ENCODE assay signal across 25 mouse cellular contexts in genomic region chr7:75167481-75167880, GRCm38 (mm10).
DNase-seq lines count a peak whose midpoint lies in the region; ATAC-seq and TF ChIP-seq lines count a peak whose summit lies in the region.
"Had no signal": no experiment of that assay in that cellular context is flagged by ENCODE, and none has a peak within 500 bp of the region (broad histone marks: within the 10 kb centered on the region; RNA-seq: fewer than 3 reads in every experiment).

No protein-coding gene starts in this region.

- DNase-seq in adrenal gland, postnatal 14 days, result peak; percentile 12
- no peak for DNase-seq in adrenal gland, adult 8-10 months
- DNase-seq in lung, embryonic 14.5 days, result peak; percentile 5
- DNase-seq in lung, postnatal 10 days, result no peak
- DNase-seq in cerebellum, adult 8-10 months, result peak; percentile 35
- DNase-seq in cerebellum, postnatal 36 days, result peak; percentile 56 to 57
- no peak for DNase-seq in right cerebral cortex, postnatal 25 days
- DNase-seq: gastrocnemius, postnatal 25 days; heart, adult 18-20 months; heart, postnatal 36 days; kidney, adult 2 months; layer of hippocampus, adult 9-11 months; lung, postnatal 4 days; thymus, adult 2 months had no signal

- H3K27ac ChIP-seq in lung, embryonic 14.5 days (ENCODE audit: low read depth), result no peak overlapping the region
- H3K27ac ChIP-seq: embryonic facial prominence, embryonic 12.5 days; heart, embryonic 15.5 days; hindbrain, embryonic 14.5 days; kidney, postnatal 0 days; limb, embryonic 15.5 days; liver, embryonic 14.5 days; lung, embryonic 15.5 days; midbrain, embryonic 15.5 days; neural tube, embryonic 13.5 days had no signal

- no peaks in the 10 kb centered on the region for H3K27me3 ChIP-seq in lung, embryonic 14.5 days (ENCODE audit: insufficient read depth, low read length)
- H3K27me3 ChIP-seq: embryonic facial prominence, embryonic 12.5 days; heart, embryonic 15.5 days; limb, embryonic 15.5 days; lung, embryonic 15.5 days; midbrain, embryonic 15.5 days; neural tube, embryonic 13.5 days had no signal

- H3K9me3 ChIP-seq in lung, embryonic 14.5 days (ENCODE audit: low read depth, low read length), result no peaks in the 10 kb centered on the region
- H3K9me3 ChIP-seq: embryonic facial prominence, embryonic 12.5 days; heart, embryonic 15.5 days; limb, embryonic 15.5 days; lung, embryonic 15.5 days; midbrain, embryonic 15.5 days; neural tube, embryonic 13.5 days had no signal

- no peak overlapping the region for H3K9ac ChIP-seq in lung, embryonic 14.5 days
- H3K9ac ChIP-seq: embryonic facial prominence, embryonic 12.5 days; heart, embryonic 15.5 days; hindbrain, embryonic 14.5 days; limb, embryonic 15.5 days; liver, embryonic 14.5 days; lung, embryonic 15.5 days; midbrain, embryonic 15.5 days; neural tube, embryonic 13.5 days had no signal

- no peak overlapping the region for H3K4me2 ChIP-seq in lung, embryonic 14.5 days
- H3K4me2 ChIP-seq: embryonic facial prominence, embryonic 12.5 days; heart, embryonic 15.5 days; hindbrain, embryonic 14.5 days; limb, embryonic 15.5 days; lung, embryonic 15.5 days; midbrain, embryonic 15.5 days; neural tube, embryonic 13.5 days had no signal

- no peak overlapping the region for H3K4me3 ChIP-seq in lung, embryonic 14.5 days (ENCODE audit: low read depth, low read length)
- H3K4me3 ChIP-seq: embryonic facial prominence, embryonic 12.5 days; heart, embryonic 15.5 days; limb, embryonic 15.5 days; lung, embryonic 15.5 days; midbrain, embryonic 15.5 days; myocyte; neural tube, embryonic 13.5 days had no signal

- WGBS in lung, embryonic 14.5 days, result 65% methylated on average over 3 of the region's 3 CpGs

- ATAC-seq in lung, embryonic 14.5 days (ENCODE audit: insufficient read depth), result no peak
- ATAC-seq: CD4-positive, CD25-positive, alpha-beta regulatory T cell, adult 4 months; midbrain, embryonic 15.5 days had no signal

- TF ChIP-seq CTCF in lung, embryonic 14.5 days (IDR thresholded peaks at IDR 0.05; ENCODE audit: low read depth), result no peak

- no peaks in the 10 kb centered on the region for H3K36me3 ChIP-seq in lung, embryonic 14.5 days (ENCODE audit: insufficient read depth)
- H3K36me3 ChIP-seq: embryonic facial prominence, embryonic 12.5 days; heart, embryonic 15.5 days; limb, embryonic 15.5 days; lung, embryonic 15.5 days; midbrain, embryonic 15.5 days; neural tube, embryonic 13.5 days had no signal

- H3K4me1 ChIP-seq in lung, embryonic 14.5 days (ENCODE audit: insufficient read depth), result no peaks in the 10 kb centered on the region
- H3K4me1 ChIP-seq: embryonic facial prominence, embryonic 12.5 days; heart, embryonic 15.5 days; limb, embryonic 15.5 days; lung, embryonic 15.5 days; midbrain, embryonic 15.5 days; neural tube, embryonic 13.5 days had no signal

Comparison
In these comparisons a context has a peak if more than half of its experiments do, and no peak if none do; other contexts are left out.
1. DNase-seq: peak in adrenal gland, postnatal 14 days (single experiment), lung, embryonic 14.5 days (single experiment), cerebellum, adult 8-10 months (single experiment) and cerebellum, postnatal 36 days (2 of 2); none in adrenal gland, adult 8-10 months (single experiment), lung, postnatal 10 days (single experiment) and right cerebral cortex, postnatal 25 days (single experiment).